10 mouse cellular contexts compared by ENCODE assay signal in genomic region chr2:181644361-181644760, GRCm38 (mm10). TPM values are rescaled to one million over a fixed set of nuclear protein-coding genes. Genes with fewer than 3 reads are reported as not detected.
DNase-seq lines count a peak whose midpoint lies in the region; ATAC-seq and TF ChIP-seq lines count a peak whose summit lies in the region.
"Had no signal": no experiment of that assay in that cellular context is flagged by ENCODE, and none has a peak within 500 bp of the region (broad histone marks: within the 10 kb centered on the region; RNA-seq: fewer than 3 reads in every experiment).

No protein-coding gene starts in this region.

- no peak overlapping the region for H3K4me2 ChIP-seq in forebrain, embryonic 14.5 days (ENCODE audit: low read length)
- no peak overlapping the region for H3K4me2 ChIP-seq in forebrain, embryonic 12.5 days
- H3K4me2 ChIP-seq in midbrain, postnatal 0 days (ENCODE audit: low read depth, low read length, poor library complexity, severe bottlenecking), result no peak overlapping the region
- H3K4me2 ChIP-seq: limb, embryonic 13.5 days had no signal

- DNase-seq in forebrain, embryonic 14.5 days (ENCODE audit: low spot score), result peak; percentile 72
- peak; percentile 38 for DNase-seq in right cerebral cortex, postnatal 14 days
- DNase-seq in right cerebral cortex, postnatal 36 days (ENCODE audit: low spot score in 2 of 2), result no peak
- DNase-seq in kidney, postnatal 14 days, result peak; percentile 52
- peak; percentile 57 for DNase-seq in midbrain, postnatal 0 days (ENCODE audit: low spot score)
- no peak for DNase-seq in layer of hippocampus, adult 18-20 months (ENCODE audit: low spot score in 2 of 2)

- no peaks in the 10 kb centered on the region for H3K4me1 ChIP-seq in forebrain, embryonic 14.5 days (ENCODE audit: control insufficient read depth, insufficient read depth, low read length)
- no peaks in the 10 kb centered on the region for H3K4me1 ChIP-seq in forebrain, embryonic 12.5 days
- no peaks in the 10 kb centered on the region for H3K4me1 ChIP-seq in cortical plate, adult 2 months (ENCODE audit: control insufficient read depth, insufficient read depth, low read length)
- H3K4me1 ChIP-seq in midbrain, postnatal 0 days (ENCODE audit: insufficient read depth, low read length), result no peaks in the 10 kb centered on the region

- 84% methylated on average over 2 of the region's 2 CpGs for WGBS in forebrain, embryonic 14.5 days
- WGBS in forebrain, embryonic 12.5 days, result 89% methylated on average over 2 of the region's 2 CpGs
- WGBS in midbrain, postnatal 0 days, result 94% methylated on average over 2 of the region's 2 CpGs

- TF ChIP-seq POLR2A in cortical plate, adult 2 months (IDR thresholded peaks at IDR 0.05; ENCODE audit: extremely low read depth, insufficient read depth, low read length), result no peak

- no peak for ATAC-seq in forebrain, embryonic 14.5 days
- no peak for ATAC-seq in forebrain, embryonic 12.5 days (ENCODE audit: low FRiP score)
- ATAC-seq in midbrain, postnatal 0 days (ENCODE audit: low FRiP score), result no peak

- H3K4me3 ChIP-seq in forebrain, embryonic 14.5 days (ENCODE audit: low read depth, low read length), result no peak overlapping the region
- no peak overlapping the region for H3K4me3 ChIP-seq in forebrain, embryonic 12.5 days (replicated peaks)
- no peak overlapping the region for H3K4me3 ChIP-seq in cortical plate, adult 2 months (ENCODE audit: insufficient read depth, low read length)
- H3K4me3 ChIP-seq in midbrain, postnatal 0 days (ENCODE audit: low read depth, low read length), result no peak overlapping the region
- H3K4me3 ChIP-seq: limb, embryonic 13.5 days had no signal

- H3K9me3 ChIP-seq in forebrain, embryonic 14.5 days (replicated peaks; ENCODE audit: control insufficient read depth, low read length), result no peaks in the 10 kb centered on the region
- H3K9me3 ChIP-seq in forebrain, embryonic 12.5 days, result no peaks in the 10 kb centered on the region
- no peaks in the 10 kb centered on the region for H3K9me3 ChIP-seq in midbrain, postnatal 0 days (ENCODE audit: low read length)
- H3K9me3 ChIP-seq: limb, embryonic 13.5 days had no signal

- no peak overlapping the region for H3K9ac ChIP-seq in forebrain, embryonic 14.5 days (ENCODE audit: low read length)
- no peak overlapping the region for H3K9ac ChIP-seq in forebrain, embryonic 12.5 days
- H3K9ac ChIP-seq in midbrain, postnatal 0 days (replicated peaks; ENCODE audit: low read length, poor library complexity, severe bottlenecking), result no peak overlapping the region
- H3K9ac ChIP-seq: limb, embryonic 13.5 days had no signal

- H3K27ac ChIP-seq in forebrain, embryonic 14.5 days (ENCODE audit: low read depth, low read length), result no peak overlapping the region
- H3K27ac ChIP-seq in forebrain, embryonic 12.5 days, result no peak overlapping the region
- no peak overlapping the region for H3K27ac ChIP-seq in cortical plate, adult 2 months (ENCODE audit: insufficient read depth, low read length)
- H3K27ac ChIP-seq in midbrain, postnatal 0 days (ENCODE audit: low read depth, low read length), result no peak overlapping the region
- H3K27ac ChIP-seq: limb, embryonic 13.5 days had no signal

- H3K27me3 ChIP-seq in forebrain, embryonic 14.5 days (replicated peaks; ENCODE audit: control insufficient read depth, insufficient read depth, low read length), result no peaks in the 10 kb centered on the region
- no peaks in the 10 kb centered on the region for H3K27me3 ChIP-seq in forebrain, embryonic 12.5 days
- no peaks in the 10 kb centered on the region for H3K27me3 ChIP-seq in midbrain, postnatal 0 days (ENCODE audit: insufficient read depth, low read length)
- H3K27me3 ChIP-seq: limb, embryonic 13.5 days had no signal

- TF ChIP-seq CTCF in cortical plate, adult 2 months (IDR thresholded peaks at IDR 0.05; ENCODE audit: extremely low read depth, insufficient read depth, low read length), result peak; percentile 60
- TF ChIP-seq CTCF in midbrain, postnatal 0 days (IDR thresholded peaks at IDR 0.05), result peak; percentile 74

- H3K36me3 ChIP-seq in forebrain, embryonic 14.5 days (ENCODE audit: control insufficient read depth, insufficient read depth, low read length), result peaks cover 82% of the 10 kb centered on the region
- peaks cover 85% of the 10 kb centered on the region for H3K36me3 ChIP-seq in forebrain, embryonic 12.5 days (replicated peaks)
- H3K36me3 ChIP-seq in midbrain, postnatal 0 days (ENCODE audit: insufficient read depth, low read length), result peaks cover 45% of the 10 kb centered on the region

RNA-seq across cellular contexts. Expression of gene Gm29797, which starts 12.5 kb away (rescaled TPM):
- not detected in 2 replicates for polyA plus RNA-seq in forebrain, embryonic 14.5 days (2014; fragmentation: Nextera tagmentation; extraction: Ambion mirVana)
- 0.28 TPM in 1 of 2 replicates, not detected in the other for polyA plus RNA-seq in forebrain, embryonic 12.5 days (2016; fragmentation: Nextera tagmentation; extraction: Ambion mirVana)
- polyA plus RNA-seq in cortical plate, adult 2 months (2012; rRNA removed), result 0.21 TPM in 1 of 2 replicates, not detected in the other
- total RNA-seq in midbrain, postnatal 0 days (2014; rRNA removed), result not detected in 2 replicates
- not detected in 2 replicates for polyA plus RNA-seq in midbrain, postnatal 0 days (2015; fragmentation: Nextera tagmentation; extraction: Ambion mirVana)
- 1 to 10 TPM in 1 of 2 experiments, under 1 TPM in 1; 0.91 to 2.1 TPM for total RNA-seq in layer of hippocampus, adult 18-20 months (2021)
- polyA plus RNA-seq: testis, adult 2 months had no signal

RNA-seq across cellular contexts. Expression of gene Sox18, which starts 27.1 kb away (rescaled TPM):
- 12.5 and 15.1 TPM in 2 replicates for polyA plus RNA-seq in forebrain, embryonic 14.5 days (2014; fragmentation: Nextera tagmentation; extraction: Ambion mirVana)
- 14.1 and 15.2 TPM in 2 replicates for polyA plus RNA-seq in forebrain, embryonic 12.5 days (2016; fragmentation: Nextera tagmentation; extraction: Ambion mirVana)
- polyA plus RNA-seq in cortical plate, adult 2 months (2012; rRNA removed), result 16.8 and 21.8 TPM in 2 replicates
- total RNA-seq in midbrain, postnatal 0 days (2014; rRNA removed), result 8.3 and 15.4 TPM in 2 replicates
- polyA plus RNA-seq in midbrain, postnatal 0 days (2015; fragmentation: Nextera tagmentation; extraction: Ambion mirVana), result 9.2 and 11.2 TPM in 2 replicates
- total RNA-seq in layer of hippocampus, adult 18-20 months (2021), result 10 to 100 TPM; 11.3 to 12.6 TPM

RNA-seq across cellular contexts. Expression of gene Tcea2, which starts 35.7 kb away (rescaled TPM):
- 42.0 and 44.3 TPM in 2 replicates for polyA plus RNA-seq in forebrain, embryonic 14.5 days (2014; fragmentation: Nextera tagmentation; extraction: Ambion mirVana)
- polyA plus RNA-seq in forebrain, embryonic 12.5 days (2016; fragmentation: Nextera tagmentation; extraction: Ambion mirVana), result 23.2 and 28.2 TPM in 2 replicates
- polyA plus RNA-seq in cortical plate, adult 2 months (2012; rRNA removed), result 195 and 212 TPM in 2 replicates
- 50.8 and 54.4 TPM in 2 replicates for total RNA-seq in midbrain, postnatal 0 days (2014; rRNA removed)
- polyA plus RNA-seq in midbrain, postnatal 0 days (2015; fragmentation: Nextera tagmentation; extraction: Ambion mirVana), result 61.9 and 68.2 TPM in 2 replicates
- total RNA-seq in layer of hippocampus, adult 18-20 months (2021), result 10 to 100 TPM; 48.3 to 55.1 TPM

RNA-seq across cellular contexts. Expression of gene Samd10, which starts 45.3 kb away (rescaled TPM):
- 140 and 145 TPM in 2 replicates for polyA plus RNA-seq in forebrain, embryonic 14.5 days (2014; fragmentation: Nextera tagmentation; extraction: Ambion mirVana)
- polyA plus RNA-seq in forebrain, embryonic 12.5 days (2016; fragmentation: Nextera tagmentation; extraction: Ambion mirVana), result 71.3 and 73.8 TPM in 2 replicates
- polyA plus RNA-seq in cortical plate, adult 2 months (2012; rRNA removed), result 38.6 and 40.9 TPM in 2 replicates
- total RNA-seq in midbrain, postnatal 0 days (2014; rRNA removed), result 140 and 142 TPM in 2 replicates
- 174 and 179 TPM in 2 replicates for polyA plus RNA-seq in midbrain, postnatal 0 days (2015; fragmentation: Nextera tagmentation; extraction: Ambion mirVana)
- 10 to 100 TPM; 12.0 to 13.2 TPM for total RNA-seq in layer of hippocampus, adult 18-20 months (2021)

RNA-seq across cellular contexts. Expression of gene Rgs19, which starts 49.4 kb away (rescaled TPM):
- polyA plus RNA-seq in forebrain, embryonic 14.5 days (2014; fragmentation: Nextera tagmentation; extraction: Ambion mirVana), result 60.3 and 63.6 TPM in 2 replicates
- 47.5 and 47.6 TPM in 2 replicates for polyA plus RNA-seq in forebrain, embryonic 12.5 days (2016; fragmentation: Nextera tagmentation; extraction: Ambion mirVana)
- polyA plus RNA-seq in cortical plate, adult 2 months (2012; rRNA removed), result 55.4 and 57.0 TPM in 2 replicates
- 51.2 and 65.2 TPM in 2 replicates for total RNA-seq in midbrain, postnatal 0 days (2014; rRNA removed)
- polyA plus RNA-seq in midbrain, postnatal 0 days (2015; fragmentation: Nextera tagmentation; extraction: Ambion mirVana), result 63.6 and 69.4 TPM in 2 replicates
- total RNA-seq in layer of hippocampus, adult 18-20 months (2021), result 10 to 100 TPM; 41.7 to 47.2 TPM

Comparison
In these comparisons a context has a peak if more than half of its experiments do, and no peak if none do; other contexts are left out.
1. DNase-seq: peak in forebrain, embryonic 14.5 days (single experiment), right cerebral cortex, postnatal 14 days (single experiment), kidney, postnatal 14 days (single experiment) and midbrain, postnatal 0 days (single experiment); none in right cerebral cortex, postnatal 36 days (0 of 2) and layer of hippocampus, adult 18-20 months (0 of 2).